Mouse (Mus musculus) kidney, adult 2 months (tissue): ENCODE measurements around the gene Tspan18. TPM values are rescaled to one million over a fixed set of nuclear protein-coding genes. Genes with fewer than 3 reads are reported as not detected.

Source experiments
- DNase-seq: peaks from one replicate; pipeline ENCODE4 v3.0.0; 2021
- H3K27ac ChIP-seq: fragments of 200-500 bp; 2 replicates; pipeline ENCODE4 v1.5.1; 2012; ENCODE audit warnings: low read depth, low read length, control low read depth, inconsistent platforms; ENCODE audit not compliant: insufficient read depth
- H3K27me3 ChIP-seq: fragments of 200-500 bp; replicated peaks from 2 replicates; pipeline ENCODE4 v1.6.1; 2012; ENCODE audit warnings: mild to moderate bottlenecking, moderate library complexity, low read length, inconsistent platforms; ENCODE audit not compliant: control insufficient read depth, insufficient read depth
- H3K36me3 ChIP-seq: fragments of 200-500 bp; 2 replicates; pipeline ENCODE4 v1.6.1; 2012; ENCODE audit warnings: mild to moderate bottlenecking, moderate library complexity, low read length, inconsistent platforms; ENCODE audit not compliant: control insufficient read depth, insufficient read depth
- H3K4me1 ChIP-seq: fragments of 200-500 bp; 2 replicates; pipeline ENCODE4 v1.6.1; 2011; ENCODE audit warnings: low read length; ENCODE audit not compliant: control insufficient read depth, insufficient read depth
- H3K4me3 ChIP-seq: fragments of 200-500 bp; 2 replicates; pipeline ENCODE4 v1.5.1; 2011; ENCODE audit warnings: mild to moderate bottlenecking, low read depth, low read length, control low read depth; ENCODE audit not compliant: insufficient read depth
- CTCF ChIP-seq: fragments of 200-500 bp; conservative IDR thresholded peaks from 2 replicates; pipeline ENCODE4 v1.5.1; 2011; ENCODE audit warnings: low read depth, mild to moderate bottlenecking, control low read depth, low read length, moderate library complexity, mixed read lengths; ENCODE audit not compliant: insufficient read depth, insufficient read length
- POLR2A ChIP-seq: fragments of 200-500 bp; IDR thresholded peaks from one replicate; pipeline ENCODE4 v1.6.1; 2011; ENCODE audit warnings: low read depth, low read length, control low read depth
- WGBS: fragments of 180-500 bp; shearing (Covaris S2); methylation state at CpG from one replicate; pipeline ENCODE4 v1.1.7; 2018; 5-methylcytosine and 5-hydroxymethylcytosine counted together
- polyA plus RNA-seq: library from polyadenylated mRNA; depleted of rRNA; stranded (reverse); fragments of >200 nt; gene quantifications from 2 replicates; pipeline ENCODE4 v1.2.3, GENCODE M21; 2012

Gene Tspan18
- polyA plus RNA-seq, 1 experiment: 20.9 TPM

GRCm38 (mm10) chr2:93192671-93193080, 141.6 kb downstream of the Tspan18 start:
- no peak overlapping the region for H3K27ac ChIP-seq
- 27% methylated on average over 6 of the region's 6 CpGs for WGBS

GRCm38 (mm10) chr2:93192182-93192560, 142.1 kb downstream of the Tspan18 start:
- Histone ChIP-seq H3K36me3 (no peaks in the 10 kb centered on the region), H3K4me3 (no peak overlapping the region), H3K27me3 (no peaks in the 10 kb centered on the region), H3K4me1 (no peaks in the 10 kb centered on the region), H3K27ac (no peak overlapping the region)
- WGBS: 54% methylated on average over 9 of the region's 9 CpGs
- no peak for TF ChIP-seq POLR2A
- no peak for TF ChIP-seq CTCF
- no peak for DNase-seq

More at GRCm38 (mm10) chr2:93192671-93193080, 141.6 kb downstream of the Tspan18 start:
- no peak for TF ChIP-seq POLR2A
- TF ChIP-seq CTCF: no peak
- Histone ChIP-seq H3K27me3 (no peaks in the 10 kb centered on the region), H3K4me1 (no peaks in the 10 kb centered on the region), H3K36me3 (no peaks in the 10 kb centered on the region), H3K4me3 (no peak overlapping the region)
- no peak for DNase-seq

DNA sequence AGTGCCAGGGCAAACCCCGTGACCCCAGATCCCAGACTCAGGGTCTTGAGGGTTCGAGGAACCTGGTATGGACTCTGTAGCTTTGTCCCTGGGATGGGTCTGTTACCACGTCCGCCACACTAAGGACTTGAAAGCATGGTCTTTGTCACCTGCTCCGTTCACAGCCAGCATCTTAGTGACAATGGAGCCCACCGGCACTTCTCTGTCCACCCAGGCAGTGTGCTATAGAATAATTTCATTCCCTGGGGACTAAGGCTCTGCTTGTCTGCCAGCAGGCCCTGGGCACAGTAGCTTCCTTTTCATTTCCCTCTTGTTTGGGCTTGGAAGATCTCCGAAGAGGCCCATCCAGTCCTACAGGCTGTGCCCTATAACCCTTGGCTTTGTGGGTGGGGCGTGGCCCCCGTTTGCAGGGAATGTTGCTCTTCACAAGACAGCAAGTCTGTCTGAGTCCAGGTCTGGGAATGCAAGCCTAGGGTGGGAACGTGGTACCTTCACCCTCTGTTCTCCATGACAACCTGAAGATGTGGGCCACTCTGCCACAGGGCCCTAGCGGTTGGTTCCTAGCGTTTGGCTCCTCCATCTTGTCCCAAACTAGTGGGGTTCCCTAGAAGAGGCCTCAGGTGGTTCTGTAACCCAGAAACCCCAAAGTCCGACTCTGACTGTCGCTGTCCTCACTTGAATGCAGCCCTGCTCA, 142.7 kb downstream of the Tspan18 start:
- Histone ChIP-seq H3K36me3 (no peaks in the 10 kb centered on the region), H3K27ac (no peak overlapping the region), H3K4me1 (no peaks in the 10 kb centered on the region), H3K4me3 (no peak overlapping the region), H3K27me3 (no peaks in the 10 kb centered on the region)
- 87% methylated on average over 14 of the region's 14 CpGs for WGBS
- TF ChIP-seq CTCF (no peak), POLR2A (no peak)
- no peak for DNase-seq

- H3K27me3 ChIP-seq: no peaks in the 10 kb centered on the region
- no peaks in the 10 kb centered on the region for H3K4me1 ChIP-seq
- no peak overlapping the region for H3K4me3 ChIP-seq
- TF ChIP-seq POLR2A: no peak
- no peak for TF ChIP-seq CTCF
- 55% methylated on average over 9 of the region's 9 CpGs for WGBS
- H3K27ac ChIP-seq: no peak overlapping the region
- peak; percentile 39 for DNase-seq
- H3K36me3 ChIP-seq: no peaks in the 10 kb centered on the region
Measured at GRCm38 (mm10) chr2:93190771-93191487, 143.4 kb downstream of the Tspan18 start.

DNA sequence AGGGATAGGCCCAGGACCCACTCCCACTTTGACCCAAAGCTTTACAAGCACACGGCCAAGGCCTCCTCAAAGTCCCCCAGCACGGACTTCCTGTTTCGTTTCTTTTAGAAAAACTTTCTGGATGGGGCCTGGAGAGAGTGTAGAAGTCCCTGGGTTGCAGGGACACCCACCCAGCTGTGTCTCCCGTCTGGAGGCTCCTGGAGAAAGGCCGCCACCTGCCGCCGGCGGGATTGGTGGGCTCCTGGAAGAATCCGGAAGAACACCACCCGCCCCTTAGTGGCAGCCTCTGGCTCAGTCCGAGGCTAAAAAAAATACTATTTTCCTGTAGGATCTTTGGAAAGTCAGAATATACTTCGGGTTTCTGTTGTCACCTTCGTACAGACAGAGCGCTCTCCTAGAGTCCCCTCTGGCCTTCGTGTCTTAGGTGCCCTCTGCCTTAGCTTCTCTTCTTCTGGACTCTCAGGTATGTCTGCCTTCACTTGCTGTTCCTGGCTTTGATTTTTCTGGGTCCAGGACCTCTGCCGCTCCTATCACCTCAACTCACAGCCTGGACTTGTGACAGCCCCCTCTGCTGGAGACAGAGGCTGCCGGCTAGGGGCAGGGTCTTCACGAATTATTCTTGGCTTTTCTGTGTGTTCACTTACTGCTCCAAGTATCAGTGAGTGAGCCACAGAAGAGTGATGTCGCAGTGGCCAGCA, 145.4 kb downstream of the Tspan18 start:
- H3K4me3 ChIP-seq: peak overlapping the region; percentile 50
- H3K4me1 ChIP-seq: no peaks in the 10 kb centered on the region
- H3K27me3 ChIP-seq: no peaks in the 10 kb centered on the region
- H3K36me3 ChIP-seq: no peaks in the 10 kb centered on the region
- WGBS: 14% methylated on average over 19 of the region's 19 CpGs
- peak; percentile 53 for DNase-seq
- no peak overlapping the region for H3K27ac ChIP-seq
- TF ChIP-seq POLR2A (no peak), CTCF (peak; percentile 27)

DNA sequence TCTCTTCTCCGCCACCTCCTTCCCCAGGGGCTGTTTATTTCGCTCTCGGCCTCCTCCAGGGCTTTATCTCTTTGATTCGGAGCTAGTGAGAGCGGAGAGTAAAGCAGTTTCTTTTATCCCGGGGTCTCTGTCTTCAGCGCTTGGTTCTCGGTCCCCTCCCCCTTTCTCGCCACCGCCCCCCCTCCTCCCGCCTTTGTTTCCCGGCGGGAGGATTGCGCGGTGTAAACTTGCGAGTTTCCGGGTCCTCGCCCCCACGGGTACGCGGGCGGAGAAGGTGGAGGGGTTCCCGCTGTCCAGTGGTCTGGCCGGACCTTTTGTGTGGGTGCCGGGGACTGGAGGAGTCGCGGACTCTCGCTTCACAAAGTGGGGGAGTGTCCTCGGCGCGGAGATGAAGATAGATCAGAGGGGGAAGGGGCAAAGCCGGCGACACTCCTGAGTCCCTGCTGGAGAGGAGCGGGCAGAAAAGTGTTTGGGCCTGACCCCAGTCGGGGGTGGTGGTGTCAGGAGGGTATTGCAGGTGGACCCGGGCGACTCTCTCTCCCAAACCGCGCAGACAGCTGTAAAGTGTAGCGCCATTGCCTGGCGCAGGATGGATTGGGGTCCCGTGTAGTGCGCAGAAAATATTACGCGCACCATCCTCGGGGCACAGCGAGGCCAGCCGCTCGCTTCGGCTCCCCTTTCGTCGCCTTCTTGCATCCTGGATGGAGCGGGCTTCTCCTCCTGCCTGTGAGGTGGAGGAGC, 146.1 kb downstream of the Tspan18 start:
- under 1% methylated on average over 52 of the region's 53 CpGs for WGBS
- Histone ChIP-seq H3K36me3 (no peaks in the 10 kb centered on the region), H3K4me3 (peak overlapping the region; percentile 50), H3K27me3 (no peaks in the 10 kb centered on the region), H3K27ac (no peak overlapping the region), H3K4me1 (no peaks in the 10 kb centered on the region)
- DNase-seq: no peak
- no peak for TF ChIP-seq CTCF
- no peak for TF ChIP-seq POLR2A
